Mouse (Mus musculus) midbrain, embryonic 12.5 days (tissue): ENCODE measurements at regions not wholly inside any gene's neighbourhood (a gene's known extent, or its start where the extent isn't known, plus 50 kb on each side); places are given as distances from the start of the nearest gene placed in this dataset.
"Not testable (repeated sequence)": the region's sequence is repeated elsewhere in the genome, so short reads cannot be mapped to it uniquely, and the experiment has no call there.

Experiments used
- ATAC-seq: fragments of 200-750 bp; cut with Nextera tagmentation; 2 replicates; pipeline ENCODE4 v1.8.0; 2017; ENCODE audit warnings: low read depth, moderate TSS enrichment, moderate library complexity; ENCODE audit not compliant: low FRiP score
- H3K27ac ChIP-seq: fragments of 300-500 bp; sonication (generic); replicated peaks from 2 replicates; pipeline ENCODE4 v1.5.1; 2016; ENCODE audit warnings: mild to moderate bottlenecking
- H3K27me3 ChIP-seq: fragments of 300-500 bp; sonication (generic); 2 replicates; pipeline ENCODE4 v1.6.1; 2016; ENCODE audit warnings: mild to moderate bottlenecking
- H3K36me3 ChIP-seq: fragments of 300-500 bp; sonication (generic); 2 replicates; pipeline ENCODE4 v1.6.1; 2016
- H3K4me1 ChIP-seq: fragments of 300-500 bp; sonication (generic); 2 replicates; pipeline ENCODE4 v1.6.1; 2016
- H3K4me2 ChIP-seq: fragments of 300-500 bp; sonication (generic); replicated peaks from 2 replicates; pipeline ENCODE4 v1.6.1; 2016; ENCODE audit warnings: mild to moderate bottlenecking, moderate library complexity
- H3K4me3 ChIP-seq: fragments of 300-500 bp; sonication (generic); 2 replicates; pipeline ENCODE4 v1.5.1; 2016; ENCODE audit warnings: mild to moderate bottlenecking
- H3K9ac ChIP-seq: fragments of 300-500 bp; sonication (generic); replicated peaks from 2 replicates; pipeline ENCODE4 v1.6.1; 2016; ENCODE audit warnings: mild to moderate bottlenecking, moderate library complexity
- H3K9me3 ChIP-seq: fragments of 300-500 bp; sonication (generic); 2 replicates; pipeline ENCODE4 v1.6.1; 2016; ENCODE audit warnings: mild to moderate bottlenecking
- WGBS: fragments of 180-500 bp; shearing (Covaris S2); methylation state at CpG from one replicate; pipeline ENCODE4 v1.1.7; 2016; 5-methylcytosine and 5-hydroxymethylcytosine counted together

- WGBS, result 86% methylated on average over 8 of the region's 8 CpGs
- no peaks in the 10 kb centered on the region for H3K4me1 ChIP-seq
- no peak for ATAC-seq
Measured at GRCm38 (mm10) chr13:98438206-98438605, 53.6 kb downstream of the Gm10320 start.

GRCm38 (mm10) chr13:98436961-98437360 lies 54.8 kb downstream of the Gm10320 start:
- H3K9me3 ChIP-seq, result no peaks in the 10 kb centered on the region
- H3K4me2 ChIP-seq, result no peak overlapping the region
- H3K27me3 ChIP-seq, result 0 out of 2 replicates have a peak, but pooled peaks cover 3% of the 10 kb centered on the region
- ATAC-seq, result no peak
- no peaks in the 10 kb centered on the region for H3K36me3 ChIP-seq
- no peaks in the 10 kb centered on the region for H3K4me1 ChIP-seq
- no peak overlapping the region for H3K9ac ChIP-seq
- no peak overlapping the region for H3K27ac ChIP-seq
- H3K4me3 ChIP-seq, result no peak overlapping the region
- WGBS, result 78% methylated on average over 8 of the region's 8 CpGs

More at GRCm38 (mm10) chr13:98438206-98438605, 53.6 kb downstream of the Gm10320 start:
- H3K4me2 ChIP-seq, result no peak overlapping the region
- H3K4me3 ChIP-seq, result no peak overlapping the region
- H3K9ac ChIP-seq, result no peak overlapping the region
- H3K36me3 ChIP-seq, result no peaks in the 10 kb centered on the region
- H3K27me3 ChIP-seq, result no peaks in the 10 kb centered on the region
- H3K27ac ChIP-seq, result no peak overlapping the region
- no peaks in the 10 kb centered on the region for H3K9me3 ChIP-seq

GRCm38 (mm10) chr13:98435245-98435975 lies 56.4 kb downstream of the Gm10320 start:
- Histone ChIP-seq H3K27ac (no peak overlapping the region), H3K4me1 (no peaks in the 10 kb centered on the region), H3K4me2 (no peak overlapping the region), H3K9ac (no peak overlapping the region), H3K9me3 (no peaks in the 10 kb centered on the region), H3K27me3 (peaks cover 14% of the 10 kb centered on the region; the same call in 1 of the 2 replicates), H3K36me3 (no peaks in the 10 kb centered on the region), H3K4me3 (no peak overlapping the region)
- 94% methylated on average over 8 of the region's 8 CpGs for WGBS
- ATAC-seq, result no peak

- no peak for ATAC-seq
- Histone ChIP-seq H3K36me3 (no peaks in the 10 kb centered on the region), H3K4me3 (no peak overlapping the region), H3K27ac (no peak overlapping the region), H3K27me3 (peaks cover 38% of the 10 kb centered on the region), H3K4me2 (0 out of 2 replicates have a peak overlapping the region, but pooled peaks have one; percentile 25), H3K9ac (no peak overlapping the region), H3K4me1 (0 out of 2 replicates have a peak, but pooled peaks cover 4% of the 10 kb centered on the region), H3K9me3 (no peaks in the 10 kb centered on the region)
- 25% methylated on average over 21 of the region's 21 CpGs for WGBS
Measured at GRCm38 (mm10) chr13:98429851-98430250, 62.0 kb downstream of the Gm10320 start.

- H3K9me3 ChIP-seq, H3K4me1 ChIP-seq, H3K9ac ChIP-seq, H3K27ac ChIP-seq, H3K36me3 ChIP-seq: not testable (repeated sequence)
- ATAC-seq, result peak; percentile 80
- 12% methylated on average over 16 of the region's 16 CpGs for WGBS
- Histone ChIP-seq H3K27me3 (peaks cover 41% of the 10 kb centered on the region), H3K4me3 (peak overlapping the region; percentile 15; the same call in 1 of the 2 replicates), H3K4me2 (peak overlapping the region; percentile 40)
Measured at GRCm38 (mm10) chr13:98427660-98428059, 64.1 kb downstream of the Gm10320 start.

GRCm38 (mm10) chr13:98425026-98425425 lies 66.8 kb downstream of the Gm10320 start:
- Histone ChIP-seq H3K27me3 (peaks cover 26% of the 10 kb centered on the region), H3K4me3 (no peak overlapping the region), H3K27ac (no peak overlapping the region), H3K9me3 (no peaks in the 10 kb centered on the region), H3K36me3 (no peaks in the 10 kb centered on the region), H3K4me1 (0 out of 2 replicates have a peak, but pooled peaks cover 4% of the 10 kb centered on the region), H3K4me2 (no peak overlapping the region), H3K9ac (no peak overlapping the region)
- ATAC-seq, result no peak
- WGBS, result 93% methylated on average over 7 of the region's 7 CpGs

- ATAC-seq, result no peak
- Histone ChIP-seq H3K27ac (no peak overlapping the region), H3K36me3 (no peaks in the 10 kb centered on the region), H3K9ac (no peak overlapping the region), H3K4me2 (no peak overlapping the region), H3K27me3 (peaks cover 17% of the 10 kb centered on the region), H3K4me3 (no peak overlapping the region), H3K9me3 (no peaks in the 10 kb centered on the region), H3K4me1 (0 out of 2 replicates have a peak, but pooled peaks cover 4% of the 10 kb centered on the region)
- WGBS, result 88% methylated on average over 12 of the region's 12 CpGs
Measured at GRCm38 (mm10) chr13:98424000-98424399, 67.8 kb downstream of the Gm10320 start.

GRCm38 (mm10) chr13:98420419-98421043 lies 66.5 kb downstream of the Foxd1 start:
- Histone ChIP-seq H3K36me3 (no peaks in the 10 kb centered on the region), H3K27me3 (0 out of 2 replicates have a peak, but pooled peaks cover 6% of the 10 kb centered on the region), H3K9me3 (no peaks in the 10 kb centered on the region), H3K9ac (no peak overlapping the region), H3K27ac (no peak overlapping the region), H3K4me2 (no peak overlapping the region), H3K4me3 (no peak overlapping the region), H3K4me1 (no peaks in the 10 kb centered on the region)
- 82% methylated on average over 15 of the region's 15 CpGs for WGBS
- no peak for ATAC-seq

- Histone ChIP-seq H3K4me2 (no peak overlapping the region), H3K27me3 (no peaks in the 10 kb centered on the region), H3K4me1 (no peaks in the 10 kb centered on the region), H3K27ac (no peak overlapping the region), H3K4me3 (no peak overlapping the region), H3K36me3 (no peaks in the 10 kb centered on the region), H3K9ac (no peak overlapping the region), H3K9me3 (no peaks in the 10 kb centered on the region)
- 94% methylated on average over 4 of the region's 4 CpGs for WGBS
- ATAC-seq, result no peak
Measured at GRCm38 (mm10) chr13:98417736-98418135, 63.7 kb downstream of the Foxd1 start.

- Histone ChIP-seq H3K4me3 (no peak overlapping the region), H3K27me3 (no peaks in the 10 kb centered on the region; the same call in 1 of the 2 replicates)
- no peak for ATAC-seq
Measured at GRCm38 (mm10) chr13:98416457-98416856, 62.4 kb downstream of the Foxd1 start.

GRCm38 (mm10) chr13:98414851-98415250 lies 60.8 kb downstream of the Foxd1 start:
- no peak overlapping the region for H3K9ac ChIP-seq
- no peak overlapping the region for H3K4me2 ChIP-seq
- no peak overlapping the region for H3K27ac ChIP-seq
- 69% methylated on average over 3 of the region's 3 CpGs for WGBS
- no peaks in the 10 kb centered on the region for H3K36me3 ChIP-seq
- H3K4me1 ChIP-seq, result no peaks in the 10 kb centered on the region
- no peaks in the 10 kb centered on the region for H3K9me3 ChIP-seq
- ATAC-seq, result no peak
- no peaks in the 10 kb centered on the region; the same call in 1 of the 2 replicates for H3K27me3 ChIP-seq
- no peak overlapping the region for H3K4me3 ChIP-seq

More at GRCm38 (mm10) chr13:98416457-98416856, 62.4 kb downstream of the Foxd1 start:
- WGBS, result 89% methylated on average over 6 of the region's 6 CpGs
- H3K36me3 ChIP-seq, result no peaks in the 10 kb centered on the region
- no peaks in the 10 kb centered on the region for H3K4me1 ChIP-seq
- H3K27ac ChIP-seq, result no peak overlapping the region
- H3K9me3 ChIP-seq, result no peaks in the 10 kb centered on the region
- H3K9ac ChIP-seq, result no peak overlapping the region
- H3K4me2 ChIP-seq, result no peak overlapping the region

GRCm38 (mm10) chr13:98413233-98413632 lies 59.2 kb downstream of the Foxd1 start:
- Histone ChIP-seq H3K36me3 (no peaks in the 10 kb centered on the region), H3K4me3 (no peak overlapping the region), H3K9me3 (no peaks in the 10 kb centered on the region), H3K27ac (no peak overlapping the region), H3K4me2 (no peak overlapping the region), H3K9ac (no peak overlapping the region), H3K27me3 (no peaks in the 10 kb centered on the region; the same call in 1 of the 2 replicates), H3K4me1 (no peaks in the 10 kb centered on the region)
- WGBS, result 74% methylated on average over 4 of the region's 4 CpGs
- no peak for ATAC-seq
